Mouse (Mus musculus) MEL (cell line): ENCODE data around the gene Serp2. TPM values are rescaled to one million over a fixed set of nuclear protein-coding genes. Genes with fewer than 3 reads are reported as not detected.

Source experiments
- DNase-seq: peaks from one replicate; pipeline ENCODE4 v3.0.0; 2011; ENCODE audit warnings: low read depth, low spot score
- H3K27ac ChIP-seq: 2 replicates; pipeline ENCODE4 v1.5.1; 2012; ENCODE audit warnings: low read depth, mild to moderate bottlenecking, control low read depth, low read length, moderate library complexity; ENCODE audit not compliant: control insufficient read depth
- H3K27me3 ChIP-seq, 2 experiments: fragments of 150-350 bp in 1 of 2; sonication (generic) in 1 of 2; 2 replicates each; pipeline ENCODE4 v1.6.1; 2012; ENCODE audit warnings: low read length in 2 of 2, mild to moderate bottlenecking in 2 of 2, improper control_type of control experiment in 1 of 2, moderate library complexity in 1 of 2; ENCODE audit not compliant: insufficient read depth in 2 of 2, control insufficient read depth in 1 of 2
- H3K36me3 ChIP-seq, 2 experiments: 2 replicates each; pipeline ENCODE4 v1.6.1; 2012 to 2014; ENCODE audit warnings: low read length in 2 of 2, improper control_type of control experiment in 1 of 2, inconsistent platforms in 1 of 2, mild to moderate bottlenecking in 1 of 2; ENCODE audit not compliant: insufficient read depth in 2 of 2, control insufficient read depth in 1 of 2
- H3K4me1 ChIP-seq, 2 experiments: fragments of 150-350 bp in 1 of 2; sonication (generic) in 1 of 2; 2 replicates each; pipeline ENCODE4 v1.6.1; 2012; ENCODE audit warnings: low read length in 2 of 2, improper control_type of control experiment in 1 of 2, mild to moderate bottlenecking in 1 of 2; ENCODE audit not compliant: insufficient read depth in 2 of 2, control insufficient read depth in 1 of 2
- H3K4me3 ChIP-seq, 2 experiments: fragments of 150-350 bp in 1 of 2; sonication (generic) in 1 of 2; 2 replicates each; pipeline ENCODE4 v1.5.1; 2012; ENCODE audit warnings: low read depth in 2 of 2, low read length in 2 of 2, mild to moderate bottlenecking in 2 of 2, moderate library complexity in 2 of 2, control low read depth in 1 of 2, improper control_type of control experiment in 1 of 2; ENCODE audit not compliant: control insufficient read depth in 1 of 2, insufficient read depth in 1 of 2
- H3K79me2 ChIP-seq: 2 replicates; pipeline ENCODE4 v1.6.1; 2012; ENCODE audit warnings: mild to moderate bottlenecking, low read length, moderate library complexity; ENCODE audit not compliant: control insufficient read depth, poor library complexity, insufficient read depth
- H3K9ac ChIP-seq: 2 replicates; pipeline ENCODE4 v1.6.1; 2012; ENCODE audit warnings: low read depth, mild to moderate bottlenecking, control low read depth, low read length, moderate library complexity; ENCODE audit not compliant: control insufficient read depth, poor library complexity, severe bottlenecking
- H3K9me3 ChIP-seq: fragments of 150-350 bp; sonication (generic); replicated peaks from 2 replicates; pipeline ENCODE4 v1.6.1; 2012; ENCODE audit warnings: mild to moderate bottlenecking, low read length, improper control_type of control experiment, moderate library complexity; ENCODE audit not compliant: insufficient read depth
- CHD1 ChIP-seq: IDR thresholded peaks from 2 replicates; pipeline ENCODE4 v1.6.1; 2012; ENCODE audit warnings: low read depth, mild to moderate bottlenecking, inconsistent platforms, low read length, improper control_type of control experiment
- CTCF ChIP-seq, 3 experiments: IDR thresholded peaks in 2 of 3; conservative IDR thresholded peaks in 1 of 3; 2 replicates each; pipeline ENCODE4 v1.5.1; 2011 to 2012; ENCODE audit warnings: low read length in 3 of 3, low read depth in 2 of 3, mild to moderate bottlenecking in 2 of 3, improper control_type of control experiment in 1 of 3, inconsistent platforms in 1 of 3, mixed read lengths in 1 of 3, moderate library complexity in 1 of 3; ENCODE audit not compliant: control insufficient read depth in 1 of 3, insufficient read depth in 1 of 3, poor library complexity in 1 of 3, severe bottlenecking in 1 of 3
- ELF1 ChIP-seq: IDR thresholded peaks from 2 replicates; pipeline ENCODE4 v1.6.1; 2014; ENCODE audit warnings: low read depth, mild to moderate bottlenecking, inconsistent platforms, low read length, improper control_type of control experiment, moderate library complexity
- MAX ChIP-seq: IDR thresholded peaks from 2 replicates; pipeline ENCODE4 v1.6.1; 2011; ENCODE audit warnings: low read length, improper control_type of control experiment
- POLR2AphosphoS5 ChIP-seq: IDR thresholded peaks from 2 replicates; pipeline ENCODE4 v1.6.1; 2012; ENCODE audit warnings: low read depth, borderline replicate concordance, mild to moderate bottlenecking, inconsistent platforms, low read length, moderate library complexity, mixed read lengths
- TCF12 ChIP-seq: IDR thresholded peaks from 2 replicates; pipeline ENCODE4 v1.6.1; 2014; ENCODE audit warnings: low read depth, mild to moderate bottlenecking, inconsistent platforms, low read length, improper control_type of control experiment, moderate library complexity
- UBTF ChIP-seq: IDR thresholded peaks from 2 replicates; pipeline ENCODE4 v1.6.1; 2012; ENCODE audit warnings: low read depth, mild to moderate bottlenecking, inconsistent platforms, low read length, improper control_type of control experiment, moderate library complexity, borderline replicate concordance; ENCODE audit not compliant: insufficient read depth
- ZKSCAN1 ChIP-seq: IDR thresholded peaks from 2 replicates; pipeline ENCODE4 v1.6.1; 2012; ENCODE audit warnings: low read depth, mild to moderate bottlenecking, inconsistent platforms, low read length, improper control_type of control experiment, moderate library complexity
- polyA plus RNA-seq, 2 experiments: library from polyadenylated mRNA; stranded (reverse) in 1 of 2; unstranded in 1 of 2; fragments of >175 nt in 1 of 2; fragments of >200 nt in 1 of 2; gene quantifications; 2 replicates each; pipeline versions ENCODE4 v1.2.1 to v1.2.4; 2012; ENCODE audit warnings: low replicate concordance in 2 of 2, low read depth in 1 of 2; ENCODE audit not compliant: insufficient read length in 2 of 2, insufficient read depth in 1 of 2, missing spikeins in 1 of 2
- total RNA-seq: library from RNA; depleted of rRNA; stranded (reverse); fragments of 300-350 nt; gene quantifications from 2 replicates; pipeline ENCODE4 v1.2.3, GENCODE M21; 2012; rRNA removed

Serp2 gene
- total and polyA plus RNA-seq, 3 experiments: 0.42 to 0.56 TPM; not detected in 1

DNA sequence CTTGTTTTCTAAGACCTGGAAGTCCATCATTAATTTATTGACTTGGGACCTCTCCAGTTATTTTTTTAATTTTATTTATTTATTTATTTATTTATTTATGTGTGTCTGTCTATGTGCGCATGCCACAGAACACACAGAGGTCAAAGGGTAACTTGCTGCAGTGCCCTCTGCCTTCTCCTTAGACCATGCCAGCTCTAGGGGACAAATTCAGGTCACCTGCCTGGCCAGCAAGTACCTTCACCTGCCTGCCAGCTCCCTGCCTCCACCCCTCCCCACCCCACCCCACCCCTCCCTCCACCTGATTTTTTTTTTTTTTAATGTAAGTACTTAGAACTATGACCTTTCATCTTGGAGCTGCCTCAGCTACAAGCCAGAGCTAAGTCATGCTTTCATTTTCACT lies 73.0 kb downstream of the Serp2 start:
- Histone ChIP-seq H3K79me2 (no peaks in the 10 kb centered on the region), H3K36me3 (peaks cover 0 to 4% of the 10 kb centered on the region in 2 experiments; a peak in 2 of 4 replicates), H3K9ac (no peak overlapping the region), H3K27me3 (peaks cover 0 to 2% of the 10 kb centered on the region in 2 experiments; a peak in 3 of 4 replicates), H3K9me3 (no peaks in the 10 kb centered on the region), H3K4me3 (no peak overlapping the region)
- TF ChIP-seq UBTF: no peak
- no peak for TF ChIP-seq CTCF (IDR thresholded peaks at IDR 0.05 in 2 of 3, conservative IDR thresholded peaks at IDR 0.05 in 1 of 3; ENCODE audit: control insufficient read depth in 1 of 3, insufficient read depth in 1 of 3, low read depth in 2 of 3, low read length in 3 of 3, poor library complexity in 1 of 3, severe bottlenecking in 1 of 3)
- no peak for TF ChIP-seq CHD1
- no peak for TF ChIP-seq POLR2AphosphoS5
- TF ChIP-seq ZKSCAN1: no peak
- TF ChIP-seq MAX: no peak
- TF ChIP-seq TCF12: no peak
- TF ChIP-seq ELF1: no peak
- TF ChIP-seq, all 39 proteins: peak for 0
- DNase-seq: no peak
- H3K27ac ChIP-seq: no peak overlapping the region
- peaks cover 0 to under 1% of the 10 kb centered on the region in 2 experiments; a peak in 2 of 4 replicates for H3K4me1 ChIP-seq

Other genes starting within 250 kb of the Serp2 start
- gene Tsc22d1, start 141.9 kb downstream of the Serp2 start, total RNA-seq: 6.1 and 7.6 TPM in 2 replicates
- gene Tsc22d1, start 141.9 kb downstream of the Serp2 start, polyA plus RNA-seq: 10 to 100 TPM in 1 of 2 experiments, not detected in 1; 15.9 TPM